Mouse (Mus musculus): ENCODE measurements around the gene Plppr5. TPM values are rescaled to one million over a fixed set of nuclear protein-coding genes. Genes with fewer than 3 reads are reported as not detected.

Plppr5 gene
- 1 to 10 TPM in 1 of 2 experiments, under 1 TPM in 1; 0.77 to 1.3 TPM for total RNA-seq (2021)
- long read RNA-seq, experiment 1, full-length matches to known transcripts = 1 of 1 reads
- long read RNA-seq, experiment 1, partial matches to known transcripts = 0 of 1 reads
- long read RNA-seq, experiment 1, other reads (novel, unspliced or antisense) = 0 of 1 reads
- long read RNA-seq, experiment 2, full-length matches to known transcripts = 2 of 2 reads
- long read RNA-seq, experiment 2, partial matches to known transcripts = 0 of 2 reads
- long read RNA-seq, experiment 2, other reads (novel, unspliced or antisense) = 0 of 2 reads

- peak; percentile 10 to 23 for DNase-seq (ENCODE audit: low spot score in 2 of 2)
These were observed at the start of gene Plppr5 for GRCm38 (mm10) chr3:117574529-117575252. Gene Plppr5, plus strand, starts transcription at chr3:117574836.

DNA sequence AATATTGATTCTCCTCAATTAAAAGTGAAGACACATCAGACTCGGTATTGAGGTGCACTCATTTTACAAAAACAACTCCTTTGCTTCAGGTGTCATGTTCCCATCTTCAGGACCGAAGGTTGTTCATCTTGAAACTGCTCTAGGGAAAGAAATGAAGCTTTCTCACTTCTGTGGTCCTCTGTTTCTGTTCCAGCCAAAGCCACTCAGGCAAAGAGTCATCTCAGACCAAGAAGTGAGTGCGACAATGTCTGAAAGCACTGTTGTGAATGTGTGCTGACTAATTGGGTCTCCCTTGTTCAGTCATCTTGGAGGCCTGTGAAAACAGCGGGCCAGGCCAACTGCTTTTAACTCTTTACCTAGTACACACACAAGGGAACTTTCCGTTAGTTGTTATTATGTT lies 24.7 kb upstream of the Plppr5 start:
- DNase-seq (ENCODE audit: low spot score in 2 of 2) = no peak

DNA sequence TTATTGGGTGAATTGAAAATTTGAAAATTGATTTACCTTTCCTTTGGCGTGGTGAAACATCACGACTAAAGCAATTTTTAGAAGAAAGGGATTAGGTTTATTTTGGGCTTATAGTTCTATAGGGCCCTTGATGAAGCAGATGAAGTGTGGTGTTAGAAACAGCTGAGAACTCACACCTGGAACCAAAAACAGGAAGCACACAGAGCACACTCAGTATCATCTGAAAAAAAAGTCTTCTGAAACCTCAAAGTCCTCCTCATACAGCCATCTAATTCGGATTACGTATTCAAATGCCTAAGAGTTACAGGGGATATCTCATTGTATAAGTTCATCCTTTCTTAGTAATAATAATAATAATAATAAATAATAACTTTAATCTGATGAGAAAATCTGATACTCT lies 24.1 kb upstream of the Plppr5 start:
- DNase-seq (ENCODE audit: low spot score in 2 of 2) = no peak

DNA sequence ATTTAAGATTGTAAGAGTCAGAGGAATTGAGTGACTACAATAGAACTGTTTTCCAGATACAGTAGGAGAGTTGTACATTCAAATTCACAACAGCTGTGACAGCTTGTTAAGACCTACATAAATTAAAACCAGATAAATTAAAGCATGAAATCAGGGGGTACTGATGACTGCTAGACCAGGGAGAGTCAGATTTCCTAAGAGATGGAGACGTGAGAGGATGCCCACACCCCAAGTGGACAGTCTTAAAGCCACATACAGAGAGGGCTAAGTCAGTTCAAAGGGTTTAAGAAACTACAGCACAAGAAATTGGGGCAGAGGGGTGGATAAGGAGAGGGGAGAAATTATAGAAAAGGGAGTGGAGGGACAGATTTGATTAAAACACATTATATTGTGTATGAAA lies 17.7 kb upstream of the Plppr5 start:
- no peak for DNase-seq (ENCODE audit: low spot score in 2 of 2)

GRCm38 (mm10) chr3:117575253-117575927 lies 754 bp downstream of the Plppr5 start:
- peak; percentile 7 to 20 for DNase-seq (ENCODE audit: low spot score in 2 of 2)

DNA sequence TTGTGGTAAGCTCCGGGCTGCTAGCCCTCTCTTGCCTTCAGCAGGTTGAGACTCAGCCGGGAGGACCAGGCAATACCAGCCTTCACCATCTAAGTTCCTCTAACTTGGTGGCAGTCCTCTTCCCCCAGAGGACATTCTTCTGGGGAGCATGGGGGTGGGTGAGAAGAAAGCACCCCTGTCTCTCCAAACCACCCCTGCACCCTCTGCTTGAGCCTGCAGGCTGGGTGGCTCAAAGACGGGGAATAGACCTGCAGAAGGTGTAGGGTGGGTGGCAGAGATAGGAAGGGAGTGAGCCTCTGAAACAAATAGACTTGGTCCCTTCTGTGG lies 1.3 kb downstream of the Plppr5 start:
- DNase-seq (ENCODE audit: low spot score in 2 of 2) = peak in 1 of 2 experiments; percentile 1

- DNase-seq (ENCODE audit: low spot score in 2 of 2) = no peak
These were observed 2.7 kb downstream of the Plppr5 start for GRCm38 (mm10) chr3:117577349-117577748.

DNA sequence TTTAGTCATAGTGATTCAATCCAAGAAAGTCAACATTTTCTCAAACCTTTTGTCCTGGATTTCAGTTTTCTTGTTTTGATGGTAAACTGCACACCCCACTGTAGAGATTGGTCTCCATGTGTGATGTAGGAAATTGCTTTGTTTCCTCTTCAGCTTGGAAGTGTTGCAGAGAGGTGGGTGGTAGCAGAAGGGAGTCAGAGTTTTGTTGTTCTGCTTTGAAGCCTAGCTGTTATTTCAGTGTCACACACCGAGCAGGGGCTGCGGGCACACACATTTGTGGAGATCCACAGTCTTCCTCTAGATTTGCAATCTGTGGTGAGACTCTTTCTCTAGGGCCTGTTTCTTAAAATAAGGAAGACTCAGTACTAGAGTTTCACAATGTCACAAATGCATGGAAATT lies 8.0 kb downstream of the Plppr5 start:
- no peak for DNase-seq (ENCODE audit: low spot score in 2 of 2)

GRCm38 (mm10) chr3:117602404-117602803 lies 27.8 kb downstream of the Plppr5 start:
- no peak for DNase-seq (ENCODE audit: low spot score in 2 of 2)

GRCm38 (mm10) chr3:117603458-117603857 lies 28.8 kb downstream of the Plppr5 start:
- no peak for DNase-seq (ENCODE audit: low spot score in 2 of 2)

- DNase-seq (ENCODE audit: low spot score in 2 of 2) = no peak
These were observed 31.7 kb downstream of the Plppr5 start for GRCm38 (mm10) chr3:117606383-117606782.

DNA sequence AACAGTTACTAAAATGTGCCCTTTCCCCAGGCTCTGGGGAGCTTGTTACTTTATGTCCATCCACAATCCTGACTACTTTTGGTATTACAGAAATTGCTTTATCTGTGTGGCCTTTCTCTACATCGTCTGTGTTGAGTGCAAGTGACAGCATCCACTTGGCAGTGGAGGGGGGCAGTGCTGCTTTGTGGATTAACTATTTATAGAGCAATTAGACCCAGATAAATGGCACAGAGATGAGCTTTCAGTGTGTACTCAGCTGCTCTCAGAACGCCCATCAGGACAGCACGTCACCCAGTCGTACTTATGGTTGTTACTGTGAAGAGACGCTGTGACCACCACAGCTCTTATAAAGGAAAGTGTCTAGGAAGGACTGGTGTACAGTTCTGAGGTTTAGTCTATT lies 36.8 kb downstream of the Plppr5 start:
- no peak for DNase-seq (ENCODE audit: low spot score in 2 of 2)

DNA sequence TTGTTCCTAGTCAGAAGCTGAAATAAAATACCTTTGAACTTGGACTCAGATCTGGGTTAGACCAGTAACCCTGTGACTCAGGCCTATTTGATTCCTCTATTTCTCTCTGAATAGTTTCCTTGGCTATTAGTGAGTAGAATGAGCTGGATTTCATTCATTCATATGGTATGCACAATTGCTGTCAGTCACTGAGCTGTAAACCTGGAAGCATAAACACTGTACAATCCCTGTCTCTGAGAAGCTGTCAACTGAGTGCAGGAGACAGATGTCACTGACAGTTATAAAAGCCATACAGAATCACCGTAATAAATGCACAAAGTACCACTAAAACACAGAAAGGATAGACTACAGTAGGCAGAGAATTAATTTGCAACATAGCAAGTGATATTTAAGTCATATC lies 40.2 kb downstream of the Plppr5 start:
- DNase-seq (ENCODE audit: low spot score in 2 of 2) = no peak

DNA sequence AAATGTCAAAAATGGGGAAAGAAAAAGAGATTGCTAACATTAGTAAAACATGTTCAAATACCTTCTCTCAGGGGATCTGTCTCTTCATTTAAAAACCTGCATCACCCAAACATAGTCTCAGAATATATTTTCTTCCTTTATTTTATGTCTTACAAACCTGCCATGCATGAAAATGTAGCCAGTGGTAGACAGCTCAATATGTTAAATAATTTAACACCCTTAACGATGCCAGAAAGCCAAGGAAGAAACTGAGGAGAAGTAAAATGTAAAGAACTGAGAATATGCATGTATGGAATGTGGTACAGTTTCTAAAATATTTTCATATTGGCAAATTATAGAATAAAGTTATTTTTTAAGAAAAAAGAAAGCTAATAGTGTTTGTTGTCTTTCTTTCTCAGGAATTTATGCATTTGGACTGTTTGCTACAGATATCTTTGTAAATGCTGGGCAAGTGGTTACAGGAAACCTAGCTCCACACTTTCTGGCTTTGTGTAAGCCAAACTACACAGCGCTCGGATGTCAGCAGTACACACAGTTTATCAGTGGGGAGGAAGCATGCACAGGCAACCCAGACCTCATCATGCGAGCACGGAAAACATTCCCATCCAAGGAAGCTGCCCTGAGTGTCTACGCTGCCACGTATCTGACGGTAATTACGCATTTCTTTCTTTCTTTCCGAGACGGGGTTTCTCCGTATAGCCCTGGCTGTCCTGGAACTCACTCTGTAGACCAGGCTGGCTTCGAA lies 50.8 kb downstream of the Plppr5 start:
- DNase-seq (ENCODE audit: low spot score in 2 of 2) = no peak

- DNase-seq (ENCODE audit: low spot score in 2 of 2) = no peak
These were observed 54.2 kb downstream of the Plppr5 start for GRCm38 (mm10) chr3:117628799-117629198.

- no peak for DNase-seq (ENCODE audit: low spot score in 2 of 2)
These were observed 55.7 kb downstream of the Plppr5 start for GRCm38 (mm10) chr3:117630332-117630731.

DNA sequence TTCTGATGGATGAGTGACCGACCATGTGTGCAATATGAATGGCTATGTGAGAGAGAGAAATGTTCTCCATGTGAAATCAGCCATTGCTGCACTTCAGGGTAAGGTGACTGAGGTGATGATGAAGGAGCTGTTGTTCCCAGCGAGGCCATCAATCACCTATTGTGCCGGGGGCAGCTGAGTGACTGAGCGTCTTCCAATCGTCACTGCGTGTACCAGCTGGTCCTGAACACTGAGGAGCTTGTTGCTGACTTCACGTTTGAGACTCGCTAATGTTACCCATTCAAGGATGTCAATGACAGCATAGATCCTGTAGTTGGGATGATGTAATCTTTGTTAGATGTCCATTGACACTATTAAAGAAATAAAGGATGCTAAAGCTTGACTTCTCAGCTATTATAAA lies 74.0 kb downstream of the Plppr5 start:
- no peak for DNase-seq (ENCODE audit: low spot score in 2 of 2)

- DNase-seq (ENCODE audit: low spot score in 2 of 2) = no peak
These were observed 89.7 kb downstream of the Plppr5 start for GRCm38 (mm10) chr3:117664316-117664715.

GRCm38 (mm10) chr3:117679189-117679588 lies 104.6 kb downstream of the Plppr5 start:
- no peak for DNase-seq (ENCODE audit: low spot score in 2 of 2)

DNA sequence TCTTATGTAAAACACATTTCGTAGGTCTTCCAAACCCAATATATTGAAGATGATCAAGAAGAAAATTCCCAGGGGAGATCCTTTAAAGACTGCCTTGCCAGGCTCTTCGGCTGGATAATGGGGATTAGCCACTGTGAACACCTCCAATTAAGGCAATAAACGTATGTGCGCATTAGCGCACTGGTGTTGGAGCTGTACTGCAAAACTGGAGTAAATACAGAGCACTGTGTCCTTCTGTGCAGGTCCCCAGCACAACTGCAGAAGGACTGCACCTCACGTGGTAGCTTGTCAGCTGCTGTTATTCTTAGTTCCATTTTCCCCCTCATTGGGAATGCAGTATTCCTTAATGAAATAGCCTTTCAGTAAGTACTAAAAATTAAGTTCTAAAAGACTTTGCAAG lies 110.0 kb downstream of the Plppr5 start:
- DNase-seq (ENCODE audit: low spot score in 2 of 2) = no peak

DNA sequence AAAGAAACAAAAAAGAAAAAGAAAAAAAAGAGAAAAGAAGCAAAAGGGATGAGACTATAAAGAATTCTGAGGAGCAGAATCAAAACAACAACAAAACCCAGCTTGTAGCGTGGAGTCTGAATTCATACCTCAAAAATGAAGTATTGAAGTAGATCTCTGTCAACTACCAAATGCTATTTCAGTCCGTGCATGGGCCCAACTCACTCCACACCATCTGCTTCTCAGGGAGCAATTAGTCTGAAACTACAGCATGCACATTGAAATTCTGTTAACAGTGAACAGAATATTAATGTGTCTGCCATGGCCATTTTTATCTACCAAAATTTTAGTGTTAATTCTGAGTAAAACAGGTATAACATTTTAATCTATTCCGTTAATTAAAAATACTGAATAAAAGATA lies 111.4 kb downstream of the Plppr5 start:
- no peak for DNase-seq (ENCODE audit: low spot score in 2 of 2)

GRCm38 (mm10) chr3:117686648-117687047 lies 112.0 kb downstream of the Plppr5 start:
- DNase-seq (ENCODE audit: low spot score in 2 of 2) = no peak

Measured in adrenal gland, adult 18-20 months (tissue).